Mouse (Mus musculus) megakaryocyte, embryonic 14.5 days (primary cell): Measurements from ENCODE around the gene Ccdc110.

Experiments used
- FLI1 ChIP-seq: IDR thresholded peaks from 2 replicates; pipeline ENCODE4 v1.6.1; 2012; ENCODE audit warnings: low read length, inconsistent platforms, mixed read lengths
- GATA1 ChIP-seq: IDR thresholded peaks from 3 replicates; pipeline ENCODE4 v1.6.1; 2012; ENCODE audit warnings: mixed read lengths, low read length, inconsistent platforms, borderline replicate concordance

DNA sequence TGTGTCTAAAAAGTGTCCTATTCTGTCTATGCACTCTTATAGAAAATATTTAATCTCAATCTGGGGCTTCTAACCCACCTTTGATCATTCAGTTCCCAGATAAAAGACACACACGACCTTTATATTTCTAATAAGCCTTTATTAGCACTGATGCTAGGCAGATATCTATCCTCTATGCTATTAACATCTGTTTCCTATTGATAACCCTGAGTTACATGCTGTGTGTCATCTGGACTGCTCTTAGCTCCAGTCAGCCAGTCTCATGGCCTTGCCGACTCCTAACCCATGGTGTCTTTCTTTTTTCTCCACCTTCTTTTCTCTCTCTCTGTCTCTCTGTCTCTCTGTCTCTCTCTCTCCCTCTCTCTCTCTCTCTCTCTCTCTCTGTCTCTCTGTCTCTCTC, 53.8 kb downstream of the Ccdc110 start:
- TF ChIP-seq GATA1 (no peak), FLI1 (no peak)
